Mouse (Mus musculus) cortical plate, adult 2 months (tissue): ENCODE results near the gene Iqch.

Source experiments
- CTCF ChIP-seq: fragments of 200-500 bp; IDR thresholded peaks from 2 replicates; pipeline ENCODE4 v1.5.1; 2011; ENCODE audit warnings: mild to moderate bottlenecking, control low read depth, low read length; ENCODE audit not compliant: insufficient read depth; ENCODE audit errors: extremely low read depth
- POLR2A ChIP-seq: fragments of 200-500 bp; IDR thresholded peaks from 2 replicates; pipeline ENCODE4 v1.6.1; 2011; ENCODE audit warnings: mild to moderate bottlenecking, low read length, control low read depth; ENCODE audit not compliant: insufficient read depth; ENCODE audit errors: extremely low read depth

DNA sequence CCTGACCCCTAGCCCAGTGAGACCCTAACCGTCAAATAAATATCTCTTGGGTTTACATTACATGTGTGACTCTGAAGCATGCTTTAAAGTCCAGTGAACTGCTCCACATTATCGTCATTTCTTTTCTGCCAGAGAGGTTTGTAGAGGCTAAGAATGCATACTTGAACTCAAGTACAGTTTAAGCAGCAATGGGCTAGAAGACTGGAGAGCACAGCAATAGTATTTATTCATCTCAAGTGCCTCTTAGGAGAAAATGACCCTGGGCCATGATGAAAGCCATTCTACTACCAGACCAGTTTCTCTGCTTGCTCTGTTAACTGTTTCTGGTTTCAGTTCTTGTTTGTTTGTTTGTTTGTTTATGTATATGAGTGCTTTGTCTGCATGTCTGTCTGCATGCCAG lies 38.9 kb downstream of the Iqch start:
- TF ChIP-seq POLR2A (no peak), CTCF (no peak)
